Mouse (Mus musculus): ENCODE measurements at regions not wholly inside any gene's neighbourhood (a gene's known extent, or its start where the extent isn't known, plus 50 kb on each side); places are given as distances from the start of the nearest gene placed in this dataset.
"Not testable (repeated sequence)": the region's sequence is repeated elsewhere in the genome, so short reads cannot be mapped to it uniquely, and the experiment has no call there.

DNA sequence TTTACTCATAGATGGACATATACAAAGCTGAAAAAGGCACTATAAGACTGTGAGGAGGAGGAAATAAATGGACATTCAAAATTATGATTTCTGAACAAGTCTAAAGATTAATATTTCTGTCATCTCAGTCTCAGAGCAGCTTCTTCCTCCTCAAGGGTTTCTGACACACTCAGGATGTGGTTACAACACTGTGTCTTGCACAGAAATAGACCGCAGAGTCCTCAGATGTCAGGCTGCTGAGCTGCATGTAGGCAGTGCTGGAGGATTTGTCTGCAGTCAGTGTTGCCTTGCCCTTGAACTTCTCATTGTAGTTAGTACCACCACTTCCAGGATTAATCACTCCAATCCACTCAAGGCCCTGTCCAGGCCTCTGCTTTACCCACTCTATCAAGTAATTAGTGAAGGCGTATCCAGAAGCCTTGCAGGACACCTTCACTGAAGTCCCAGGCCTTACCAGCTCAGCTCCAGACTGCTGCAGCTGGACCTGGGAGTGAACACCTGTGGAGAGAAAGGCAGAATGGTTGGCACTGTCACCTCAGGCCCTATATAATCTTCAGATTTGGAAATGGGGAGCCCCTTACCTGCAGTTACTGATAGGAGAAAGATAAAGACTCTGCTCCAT, 853.9 kb upstream of the Zfp386 start:
- peak overlapping the region; percentile 45; the same call in 1 of the 2 replicates for H3K27ac ChIP-seq (ENCODE audit: insufficient read depth, low read depth, low read length)
- no peak for TF ChIP-seq CTCF (IDR thresholded peaks at IDR 0.05; ENCODE audit: extremely low read depth, insufficient read length, insufficient replicate concordance, low read depth, low read length)
- no peak for TF ChIP-seq POLR2A (IDR thresholded peaks at IDR 0.05; ENCODE audit: low read depth, low read length)
- no peaks in the 10 kb centered on the region for H3K4me1 ChIP-seq (ENCODE audit: control insufficient read depth, insufficient read depth, insufficient read length, low read length)
- WGBS, result 76% methylated on average over 2 of the region's 2 CpGs
- no peak overlapping the region for H3K4me3 ChIP-seq (ENCODE audit: low read depth, low read length)
- no peaks in the 10 kb centered on the region for H3K27me3 ChIP-seq (ENCODE audit: control insufficient read depth, insufficient read depth, low read length)
- H3K36me3 ChIP-seq (ENCODE audit: control insufficient read depth, insufficient read depth, low read length), result no peaks in the 10 kb centered on the region

DNA sequence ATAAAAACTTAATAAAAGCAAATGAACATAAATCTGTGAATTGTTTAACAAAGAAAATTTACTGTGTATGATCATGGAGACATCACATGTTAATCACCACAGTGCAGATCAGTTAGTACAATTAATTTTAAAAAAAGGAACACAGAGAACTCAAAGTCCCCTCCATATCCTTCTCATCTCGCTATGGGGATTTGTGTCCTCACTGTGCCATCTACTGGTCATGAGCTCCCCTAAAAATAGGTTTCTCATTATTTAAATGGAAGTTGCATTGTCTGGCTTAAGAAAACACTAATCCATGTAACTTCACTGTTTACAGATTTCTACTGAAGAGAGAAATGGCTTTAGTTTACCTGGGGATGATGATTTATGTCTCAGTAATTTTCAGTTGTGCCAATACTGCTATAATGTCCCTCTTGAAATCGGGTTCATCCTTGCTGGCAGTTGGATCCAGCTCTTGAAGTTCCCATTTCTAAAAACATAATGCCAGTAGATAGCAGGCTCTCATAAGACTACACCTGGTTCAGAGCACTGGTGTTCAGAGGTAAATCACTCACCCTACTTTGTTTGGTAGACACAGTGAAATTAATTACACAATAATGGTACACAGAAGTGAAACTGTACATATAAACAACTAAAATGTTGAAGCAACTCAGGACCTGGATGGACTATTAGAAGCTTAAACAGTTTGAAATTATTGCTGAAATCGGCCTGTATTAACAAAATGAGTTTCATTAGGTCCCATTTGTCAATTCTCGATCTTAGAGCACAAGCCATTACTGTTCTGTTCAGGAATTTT, 850.0 kb upstream of the Zfp386 start:
- H3K27me3 ChIP-seq (ENCODE audit: control insufficient read depth, insufficient read depth, low read length), result no peaks in the 10 kb centered on the region
- H3K4me3 ChIP-seq (ENCODE audit: low read depth, low read length), result no peak overlapping the region
- 55% methylated on average over 4 of the region's 4 CpGs for whole genome bisulfite sequencing
- H3K27ac ChIP-seq (ENCODE audit: insufficient read depth, low read depth, low read length), result no peak overlapping the region
- TF ChIP-seq CTCF (IDR thresholded peaks at IDR 0.05; ENCODE audit: extremely low read depth, insufficient read length, insufficient replicate concordance, low read depth, low read length) (no peak), POLR2A (IDR thresholded peaks at IDR 0.05; ENCODE audit: low read depth, low read length) (no peak)
- H3K36me3 ChIP-seq (ENCODE audit: control insufficient read depth, insufficient read depth, low read length), result no peaks in the 10 kb centered on the region
- no peaks in the 10 kb centered on the region for H3K4me1 ChIP-seq (ENCODE audit: control insufficient read depth, insufficient read depth, insufficient read length, low read length)

DNA sequence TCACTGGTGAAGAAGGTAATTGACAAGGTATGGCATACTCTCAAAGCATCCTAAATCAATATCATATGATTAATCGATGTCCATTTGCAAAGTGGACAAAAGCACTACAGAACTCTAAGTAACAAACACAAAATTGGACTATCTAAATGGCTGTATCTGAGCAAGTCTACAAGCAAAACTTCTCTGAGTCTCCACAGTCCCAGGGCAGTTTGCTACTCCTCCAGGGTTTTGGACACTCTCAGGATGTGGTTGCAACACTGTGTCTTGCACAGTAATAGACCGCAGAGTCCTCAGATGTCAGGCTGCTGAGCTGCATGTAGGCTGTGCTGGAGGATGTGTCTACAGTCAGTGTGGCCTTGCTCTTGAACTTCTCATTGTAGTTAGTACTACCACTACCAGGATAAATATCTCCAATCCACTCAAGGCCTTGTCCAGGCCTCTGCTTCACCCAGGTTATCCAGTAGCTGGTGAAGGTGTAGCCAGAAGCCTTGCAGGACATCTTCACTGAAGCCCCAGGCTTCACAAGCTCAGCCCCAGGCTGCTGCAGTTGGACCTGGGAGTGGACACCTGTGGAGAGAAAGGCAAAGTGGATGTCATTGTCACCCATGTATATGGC, 839.6 kb upstream of the Zfp386 start:
- not testable (repeated sequence) for H3K27ac ChIP-seq (ENCODE audit: insufficient read depth, low read depth, low read length); H3K27me3 ChIP-seq (ENCODE audit: control insufficient read depth, insufficient read depth, low read length); H3K36me3 ChIP-seq (ENCODE audit: control insufficient read depth, insufficient read depth, low read length); H3K4me1 ChIP-seq (ENCODE audit: control insufficient read depth, insufficient read depth, insufficient read length, low read length); H3K4me3 ChIP-seq (ENCODE audit: low read depth, low read length)
- 83% methylated on average over 2 of the region's 2 CpGs for WGBS

GRCm38 (mm10) chr12:115222671-115223070, 824.9 kb upstream of the Zfp386 start:
- TF ChIP-seq POLR2A (IDR thresholded peaks at IDR 0.05; ENCODE audit: low read depth, low read length) (no peak), CTCF (IDR thresholded peaks at IDR 0.05; ENCODE audit: extremely low read depth, insufficient read length, insufficient replicate concordance, low read depth, low read length) (no peak)
- Histone ChIP-seq H3K27me3 (ENCODE audit: control insufficient read depth, insufficient read depth, low read length) (no peaks in the 10 kb centered on the region), H3K27ac (ENCODE audit: insufficient read depth, low read depth, low read length) (no peak overlapping the region), H3K4me3 (ENCODE audit: low read depth, low read length) (no peak overlapping the region), H3K4me1 (ENCODE audit: control insufficient read depth, insufficient read depth, insufficient read length, low read length) (no peaks in the 10 kb centered on the region), H3K36me3 (ENCODE audit: control insufficient read depth, insufficient read depth, low read length) (no peaks in the 10 kb centered on the region)
- 55% methylated on average over 2 of the region's 2 CpGs for WGBS

GRCm38 (mm10) chr12:115229965-115230364, 817.6 kb upstream of the Zfp386 start:
- Histone ChIP-seq H3K27me3 (ENCODE audit: control insufficient read depth, insufficient read depth, low read length) (no peaks in the 10 kb centered on the region), H3K36me3 (ENCODE audit: control insufficient read depth, insufficient read depth, low read length) (no peaks in the 10 kb centered on the region), H3K27ac (ENCODE audit: insufficient read depth, low read depth, low read length) (no peak overlapping the region), H3K4me1 (ENCODE audit: control insufficient read depth, insufficient read depth, insufficient read length, low read length) (no peaks in the 10 kb centered on the region), H3K4me3 (ENCODE audit: low read depth, low read length) (no peak overlapping the region)
- no peak for TF ChIP-seq CTCF (IDR thresholded peaks at IDR 0.05; ENCODE audit: extremely low read depth, insufficient read length, insufficient replicate concordance, low read depth, low read length)
- no peak for TF ChIP-seq POLR2A (IDR thresholded peaks at IDR 0.05; ENCODE audit: low read depth, low read length)
- 70% methylated on average over 1 of the region's 1 CpGs for WGBS

GRCm38 (mm10) chr12:115242661-115243060, 804.9 kb upstream of the Zfp386 start:
- 69% methylated on average over 2 of the region's 2 CpGs for WGBS
- H3K27ac ChIP-seq (ENCODE audit: insufficient read depth, low read depth, low read length), result not testable (repeated sequence)

GRCm38 (mm10) chr12:115247298-115247697, 800.2 kb upstream of the Zfp386 start:
- H3K4me1 ChIP-seq (ENCODE audit: control insufficient read depth, insufficient read depth, insufficient read length, low read length); H3K27ac ChIP-seq (ENCODE audit: insufficient read depth, low read depth, low read length); H3K4me3 ChIP-seq (ENCODE audit: low read depth, low read length); H3K36me3 ChIP-seq (ENCODE audit: control insufficient read depth, insufficient read depth, low read length); H3K27me3 ChIP-seq (ENCODE audit: control insufficient read depth, insufficient read depth, low read length): not testable (repeated sequence)
- 88% methylated on average over 3 of the region's 3 CpGs for WGBS

More at GRCm38 (mm10) chr12:115242661-115243060, 804.9 kb upstream of the Zfp386 start:
- H3K36me3 ChIP-seq (ENCODE audit: control insufficient read depth, insufficient read depth, low read length); H3K4me3 ChIP-seq (ENCODE audit: low read depth, low read length); H3K27me3 ChIP-seq (ENCODE audit: control insufficient read depth, insufficient read depth, low read length); H3K4me1 ChIP-seq (ENCODE audit: control insufficient read depth, insufficient read depth, insufficient read length, low read length): not testable (repeated sequence)
